Mouse (Mus musculus) bone marrow macrophage, adult 2 months (primary cell): Measurements from ENCODE around the gene Kif21b.

Source experiments
- CTCF ChIP-seq: IDR thresholded peaks from 2 replicates; pipeline ENCODE4 v1.5.1; 2012; ENCODE audit warnings: low read depth, mild to moderate bottlenecking, low read length, moderate library complexity
- POLR2A ChIP-seq: IDR thresholded peaks from 2 replicates; pipeline ENCODE4 v1.6.1; 2012; ENCODE audit warnings: mild to moderate bottlenecking, low read depth, low read length, borderline replicate concordance

DNA sequence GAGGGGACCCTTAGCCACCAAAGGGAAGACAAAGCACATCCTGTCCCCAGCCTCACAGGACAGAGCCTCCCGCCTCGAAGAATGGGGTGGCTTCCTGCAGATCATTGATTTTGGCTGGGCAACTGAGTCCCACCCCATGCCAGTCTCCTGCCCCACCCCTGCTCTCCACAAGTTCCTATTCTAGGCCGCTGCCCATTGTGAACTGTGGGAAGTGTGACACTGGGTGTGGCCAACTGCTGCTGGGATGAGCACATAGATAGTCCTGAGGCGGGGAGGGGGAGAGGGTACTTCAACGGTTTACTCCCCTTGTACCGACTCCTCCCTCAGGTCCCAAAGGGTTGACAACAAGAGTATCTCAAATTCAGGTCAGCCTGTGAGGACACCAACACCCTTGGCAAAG, 47.6 kb downstream of the Kif21b start:
- TF ChIP-seq CTCF (no peak), POLR2A (no peak)
